Mouse (Mus musculus) intestine, postnatal 0 days (tissue): ENCODE data around the gene Cdrt4. TPM values are rescaled to one million over a fixed set of nuclear protein-coding genes. Genes with fewer than 3 reads are reported as not detected.

Experiments used
- ATAC-seq: fragments of 200-750 bp; cut with Nextera tagmentation; 2 replicates; pipeline ENCODE4 v1.8.0; 2017; ENCODE audit warnings: mild to moderate bottlenecking, moderate TSS enrichment, moderate library complexity
- H3K27ac ChIP-seq: fragments of 300-500 bp; sonication (generic); 2 replicates; pipeline ENCODE4 v1.5.1; 2014; ENCODE audit warnings: mild to moderate bottlenecking, low read depth, low read length, moderate library complexity
- H3K27me3 ChIP-seq: fragments of 300-500 bp; sonication (generic); replicated peaks from 2 replicates; pipeline ENCODE4 v1.6.1; 2014; ENCODE audit warnings: low read length, mixed read lengths; ENCODE audit not compliant: control insufficient read depth, insufficient read depth
- H3K36me3 ChIP-seq: fragments of 300-500 bp; sonication (generic); 2 replicates; pipeline ENCODE4 v1.6.1; 2014; ENCODE audit warnings: mild to moderate bottlenecking, moderate library complexity; ENCODE audit not compliant: control insufficient read depth, insufficient read depth
- H3K4me1 ChIP-seq: fragments of 300-500 bp; sonication (generic); replicated peaks from 2 replicates; pipeline ENCODE4 v1.6.1; 2014; ENCODE audit warnings: antibody characterized with exemption, low read length, mixed read lengths; ENCODE audit not compliant: control insufficient read depth, insufficient read depth
- H3K4me2 ChIP-seq: fragments of 300-500 bp; sonication (generic); replicated peaks from 2 replicates; pipeline ENCODE4 v1.6.1; 2014; ENCODE audit warnings: low read depth, mild to moderate bottlenecking, moderate library complexity
- H3K4me3 ChIP-seq: fragments of 300-500 bp; sonication (generic); 2 replicates; pipeline ENCODE4 v1.5.1; 2014; ENCODE audit warnings: low read depth, low read length
- H3K9ac ChIP-seq: fragments of 300-500 bp; sonication (generic); 2 replicates; pipeline ENCODE4 v1.6.1; 2014; ENCODE audit warnings: mild to moderate bottlenecking, low read depth, low read length
- H3K9me3 ChIP-seq: fragments of 300-500 bp; sonication (generic); 2 replicates; pipeline ENCODE4 v1.6.1; 2016; ENCODE audit warnings: mixed run types; ENCODE audit not compliant: control insufficient read depth
- CTCF ChIP-seq: sonication (generic); IDR thresholded peaks from 2 replicates; pipeline ENCODE4 v1.5.1; 2016; ENCODE audit warnings: low read depth, mild to moderate bottlenecking, control low read depth, antibody characterized with exemption, moderate library complexity
- WGBS: fragments of 180-500 bp; shearing (Covaris S2); extraction: QIAGEN DNeasy Blood & Tissue Kit; methylation state at CpG from one replicate; pipeline ENCODE4 v1.1.7; 2014; 5-methylcytosine and 5-hydroxymethylcytosine counted together
- polyA plus RNA-seq: library from polyadenylated mRNA; unstranded; fragments of >200 nt; fragmentation: Nextera tagmentation; extraction: Ambion mirVana; gene quantifications from 2 replicates; pipeline ENCODE4 v1.2.1, GENCODE M21; 2015

Cdrt4 gene
- polyA plus RNA-seq, 1 experiment from 2014 or later = not detected

GRCm38 (mm10) chr11:63024136-63024535 is 73.1 kb downstream of the Cdrt4 start:
- H3K27ac ChIP-seq = no peak overlapping the region

GRCm38 (mm10) chr11:63025476-63025875 is 74.5 kb downstream of the Cdrt4 start:
- 38% methylated on average over 6 of the region's 6 CpGs for WGBS
- no peak; the same call in 1 of the 2 replicates for ATAC-seq

More at GRCm38 (mm10) chr11:63024136-63024535, 73.1 kb downstream of the Cdrt4 start:
- H3K36me3 ChIP-seq = no peaks in the 10 kb centered on the region
- H3K4me3 ChIP-seq = no peak overlapping the region
- H3K27me3 ChIP-seq = no peaks in the 10 kb centered on the region
- no peak overlapping the region for H3K4me2 ChIP-seq
- 25% methylated on average over 2 of the region's 2 CpGs for WGBS
- peaks cover 14% of the 10 kb centered on the region for H3K4me1 ChIP-seq
- no peaks in the 10 kb centered on the region for H3K9me3 ChIP-seq
- TF ChIP-seq CTCF = 0 out of 2 replicates have a peak, but pooled peaks have one; percentile 4
- ATAC-seq = 0 out of 2 replicates have a peak, but pooled peaks have one; percentile 50
- no peak overlapping the region for H3K9ac ChIP-seq

GRCm38 (mm10) chr11:63026651-63027141 is 75.7 kb downstream of the Cdrt4 start:
- Histone ChIP-seq H3K27ac (no peak overlapping the region), H3K4me1 (peaks cover 14% of the 10 kb centered on the region), H3K4me2 (no peak overlapping the region), H3K4me3 (no peak overlapping the region), H3K9me3 (no peaks in the 10 kb centered on the region), H3K9ac (no peak overlapping the region), H3K36me3 (no peaks in the 10 kb centered on the region), H3K27me3 (no peaks in the 10 kb centered on the region)
- peak; percentile 70 for ATAC-seq
- WGBS = 48% methylated on average over 9 of the region's 9 CpGs
- TF ChIP-seq CTCF = no peak

More at GRCm38 (mm10) chr11:63025476-63025875, 74.5 kb downstream of the Cdrt4 start:
- H3K27me3 ChIP-seq = no peaks in the 10 kb centered on the region
- H3K36me3 ChIP-seq = no peaks in the 10 kb centered on the region
- no peak overlapping the region for H3K9ac ChIP-seq
- H3K4me1 ChIP-seq = peaks cover 14% of the 10 kb centered on the region
- no peak overlapping the region for H3K27ac ChIP-seq
- no peak overlapping the region for H3K4me2 ChIP-seq
- TF ChIP-seq CTCF = no peak
- no peaks in the 10 kb centered on the region for H3K9me3 ChIP-seq
- no peak overlapping the region for H3K4me3 ChIP-seq

- no peak for TF ChIP-seq CTCF
- H3K9me3 ChIP-seq = no peaks in the 10 kb centered on the region
- H3K4me2 ChIP-seq = no peak overlapping the region
- H3K27me3 ChIP-seq = no peaks in the 10 kb centered on the region
- no peaks in the 10 kb centered on the region for H3K36me3 ChIP-seq
- no peak overlapping the region for H3K27ac ChIP-seq
- H3K4me1 ChIP-seq = peaks cover 14% of the 10 kb centered on the region
- no peak overlapping the region for H3K4me3 ChIP-seq
- WGBS = 91% methylated on average over 3 of the region's 3 CpGs
- no peak for ATAC-seq
- no peak overlapping the region for H3K9ac ChIP-seq
These were observed 77.1 kb downstream of the Cdrt4 start for GRCm38 (mm10) chr11:63028131-63028530.

GRCm38 (mm10) chr11:63029148-63029714 is 78.2 kb downstream of the Cdrt4 start:
- WGBS = 75% methylated on average over 4 of the region's 4 CpGs
- Histone ChIP-seq H3K9me3 (no peaks in the 10 kb centered on the region), H3K36me3 (no peaks in the 10 kb centered on the region), H3K4me2 (no peak overlapping the region), H3K4me1 (peaks cover 11% of the 10 kb centered on the region), H3K27me3 (no peaks in the 10 kb centered on the region), H3K9ac (no peak overlapping the region), H3K27ac (no peak overlapping the region), H3K4me3 (no peak overlapping the region)
- no peak for ATAC-seq
- TF ChIP-seq CTCF = no peak

GRCm38 (mm10) chr11:63029721-63030120 is 78.7 kb downstream of the Cdrt4 start:
- Histone ChIP-seq H3K27ac (no peak overlapping the region), H3K4me2 (no peak overlapping the region), H3K4me3 (no peak overlapping the region), H3K4me1 (peaks cover 8% of the 10 kb centered on the region), H3K27me3 (no peaks in the 10 kb centered on the region), H3K9ac (no peak overlapping the region), H3K36me3 (no peaks in the 10 kb centered on the region), H3K9me3 (no peaks in the 10 kb centered on the region)
- WGBS = 88% methylated on average over 6 of the region's 6 CpGs
- no peak for ATAC-seq
- TF ChIP-seq CTCF = no peak
